Mouse (Mus musculus) bone marrow, adult 2 months (tissue): ENCODE measurements around the gene Ms4a1. TPM values are rescaled to one million over a fixed set of nuclear protein-coding genes. Genes with fewer than 3 reads are reported as not detected.
"Not testable (repeated sequence)": the region's sequence is repeated elsewhere in the genome, so short reads cannot be mapped to it uniquely, and the experiment has no call there.

Experiments used
- H3K27ac ChIP-seq: fragments of 200-500 bp; 2 replicates; pipeline ENCODE4 v1.5.1; 2012; ENCODE audit warnings: low read depth, mild to moderate bottlenecking, control low read depth, inconsistent platforms, low read length; ENCODE audit not compliant: control insufficient read depth, poor library complexity, insufficient read depth
- H3K4me1 ChIP-seq: fragments of 200-500 bp; 2 replicates; pipeline ENCODE4 v1.6.1; 2011; ENCODE audit warnings: low read length; ENCODE audit not compliant: control insufficient read depth, insufficient read depth
- H3K4me3 ChIP-seq: fragments of 200-500 bp; replicated peaks from 2 replicates; pipeline ENCODE3; 2011; ENCODE audit warnings: mild to moderate bottlenecking, low read depth, low read length, control low read depth; ENCODE audit not compliant: control insufficient read depth
- CTCF ChIP-seq: fragments of 200-500 bp; IDR thresholded peaks from 2 replicates; pipeline ENCODE4 v1.5.1; 2011; ENCODE audit warnings: low read length, control low read depth; ENCODE audit not compliant: control insufficient read depth, insufficient read depth
- POLR2A ChIP-seq: fragments of 200-500 bp; IDR thresholded peaks from 2 replicates; pipeline ENCODE4 v1.6.1; 2011; ENCODE audit warnings: low read depth, mild to moderate bottlenecking, control low read depth, low read length, borderline replicate concordance; ENCODE audit not compliant: control insufficient read depth
- WGBS: fragments of 180-500 bp; shearing (Covaris S2); methylation state at CpG from one replicate; pipeline ENCODE4 v1.1.7; 2018; 5-methylcytosine and 5-hydroxymethylcytosine counted together
- polyA plus RNA-seq: library from polyadenylated mRNA; stranded (reverse); fragments of >200 nt; gene quantifications from 2 replicates; pipeline ENCODE4 v1.2.4, GENCODE M21; 2011; ENCODE audit warnings: low replicate concordance; ENCODE audit not compliant: missing spikeins, insufficient read depth, insufficient read length

Gene Ms4a1
- 7.0 and 9.9 TPM in 2 replicates for polyA plus RNA-seq

- H3K27ac ChIP-seq = peak within 1 kb of the TSS; percentile 73; the same call in 1 of the 2 replicates
- peak within 1 kb of the TSS; percentile 63 for H3K4me3 ChIP-seq
- no peak for TF ChIP-seq CTCF
- no peak for TF ChIP-seq POLR2A
- no peaks in the 10 kb centered on the region; the same call in 1 of the 2 replicates for H3K4me1 ChIP-seq
- 66% methylated on average over 8 of the region's 8 CpGs for WGBS
Observed at GRCm38 (mm10) chr19:11266052-11266845, at the start of gene Ms4a1. Gene Ms4a1, minus strand, starts transcription at chr19:11266241.

- no peak within 1 kb of the TSS for H3K4me3 ChIP-seq
- WGBS = 70% methylated on average over 1 of the region's 1 CpGs
- H3K4me1 ChIP-seq = no peaks in the 10 kb centered on the region
- TF ChIP-seq CTCF = no peak
- TF ChIP-seq POLR2A = no peak
- H3K27ac ChIP-seq = no peak within 1 kb of the TSS
Observed at GRCm38 (mm10) chr19:11314354-11314753, 48.3 kb upstream of the Ms4a1 start, which contains the start of gene Ms4a14. Gene Ms4a14, minus strand, starts transcription at chr19:11314454.

GRCm38 (mm10) chr19:11308888-11309287 is 42.8 kb upstream of the Ms4a1 start:
- TF ChIP-seq POLR2A = no peak
- TF ChIP-seq CTCF = no peak
- Histone ChIP-seq H3K4me1 (no peaks in the 10 kb centered on the region), H3K4me3 (no peak overlapping the region), H3K27ac (no peak overlapping the region)

- 68% methylated on average over 4 of the region's 4 CpGs for whole genome bisulfite sequencing
- not testable (repeated sequence) for H3K27ac ChIP-seq, H3K4me3 ChIP-seq, H3K4me1 ChIP-seq
Observed at GRCm38 (mm10) chr19:11299529-11299928, 33.5 kb upstream of the Ms4a1 start.

GRCm38 (mm10) chr19:11298939-11299338 is 32.9 kb upstream of the Ms4a1 start:
- no peak for TF ChIP-seq CTCF
- no peak for TF ChIP-seq POLR2A
- 81% methylated on average over 2 of the region's 2 CpGs for WGBS
- no peaks in the 10 kb centered on the region for H3K4me1 ChIP-seq
- H3K4me3 ChIP-seq = no peak overlapping the region
- no peak overlapping the region for H3K27ac ChIP-seq

- not testable (repeated sequence) for H3K4me3 ChIP-seq, H3K4me1 ChIP-seq, H3K27ac ChIP-seq
- 35% methylated on average over 3 of the region's 3 CpGs for WGBS
Observed at GRCm38 (mm10) chr19:11293616-11294015, 27.6 kb upstream of the Ms4a1 start.

- H3K4me3 ChIP-seq = peak overlapping the region; percentile 58
- no peaks in the 10 kb centered on the region for H3K4me1 ChIP-seq
- WGBS = 8% methylated on average over 12 of the region's 12 CpGs
- H3K27ac ChIP-seq = peak overlapping the region; percentile 45; the same call in 1 of the 2 replicates
- no peak for TF ChIP-seq POLR2A
- no peak for TF ChIP-seq CTCF
Observed at GRCm38 (mm10) chr19:11292990-11293389, 26.9 kb upstream of the Ms4a1 start.

- 83% methylated on average over 2 of the region's 2 CpGs for WGBS
- H3K4me1 ChIP-seq = no peaks in the 10 kb centered on the region
- TF ChIP-seq POLR2A = no peak
- no peak for TF ChIP-seq CTCF
- no peak within 1 kb of the TSS for H3K4me3 ChIP-seq
- no peak within 1 kb of the TSS for H3K27ac ChIP-seq
Observed at GRCm38 (mm10) chr19:11283773-11284172, 17.7 kb upstream of the Ms4a1 start, which contains the start of gene Ms4a5. Gene Ms4a5, minus strand, starts transcription at chr19:11283873.

- H3K4me3 ChIP-seq = no peak overlapping the region
- H3K4me1 ChIP-seq = no peaks in the 10 kb centered on the region
- TF ChIP-seq CTCF (no peak), POLR2A (no peak)
- WGBS = 81% methylated on average over 3 of the region's 3 CpGs
- H3K27ac ChIP-seq = no peak overlapping the region
Observed at GRCm38 (mm10) chr19:11280223-11280622, 14.2 kb upstream of the Ms4a1 start.
